Mouse (Mus musculus) neural tube, embryonic 10.5 days (tissue): ENCODE measurements around the gene Cd59b.
"Not testable (repeated sequence)": the region's sequence is repeated elsewhere in the genome, so short reads cannot be mapped to it uniquely, and the experiment has no call there.

Experiments used
- DNase-seq: peaks from one replicate; pipeline ENCODE4 v3.0.0-alpha.2; 2017; ENCODE audit warnings: low spot score; ENCODE audit errors: extremely low spot score

Cd59b gene

DNA sequence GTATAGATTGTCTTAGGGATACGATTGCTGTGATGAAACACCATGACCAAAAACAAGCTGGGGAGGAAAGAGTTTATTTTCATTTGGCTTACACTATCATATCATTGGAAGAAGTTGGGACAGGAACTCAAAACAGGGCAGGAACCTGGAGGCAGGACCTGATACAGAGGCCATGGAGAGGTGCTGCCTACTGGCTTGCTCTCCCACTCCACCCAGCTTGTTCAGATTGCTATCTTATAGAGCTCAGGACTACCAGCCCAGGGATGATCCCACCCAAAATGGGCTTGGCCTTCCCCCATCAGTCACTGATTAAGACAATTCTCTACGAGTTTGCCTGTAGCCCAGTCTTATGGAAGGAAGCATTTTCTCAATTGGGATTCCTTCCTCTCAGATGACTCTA lies 5.5 kb upstream of the Cd59b start:
- no peak for DNase-seq

GRCm38 (mm10) chr2:104065526-104065925 lies 4.1 kb upstream of the Cd59b start, which contains the start of gene Gm10912:
Gm10912 (plus strand) TSS chr2:104065826.
- not testable (repeated sequence) for DNase-seq

- DNase-seq: not testable (repeated sequence)
These were observed 1.2 kb upstream of the Cd59b start, which contains the start of gene Gm10799 for GRCm38 (mm10) chr2:104068450-104068849. Gm10799 (minus strand) TSS chr2:104068550.

DNA sequence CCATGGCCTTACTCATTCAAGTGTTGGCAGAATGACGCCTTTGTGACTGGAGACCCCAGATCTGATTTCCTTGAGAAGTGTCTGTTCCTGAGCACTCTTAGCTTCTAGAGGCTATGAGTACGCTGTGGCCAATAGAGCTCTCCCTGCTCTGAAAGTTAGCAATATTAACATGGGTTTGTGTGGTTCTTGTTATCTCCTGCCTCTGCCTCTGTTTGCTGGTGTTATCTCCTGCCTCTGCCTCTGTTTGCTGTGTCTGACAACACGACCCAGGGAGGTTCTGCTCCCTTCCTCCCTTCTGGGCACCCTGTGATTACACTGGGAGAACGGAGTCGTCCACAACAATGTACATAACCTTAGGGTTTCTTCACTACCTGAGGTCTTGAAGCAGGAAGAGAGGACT lies 8.6 kb downstream of the Cd59b start:
- DNase-seq: not testable (repeated sequence)

DNA sequence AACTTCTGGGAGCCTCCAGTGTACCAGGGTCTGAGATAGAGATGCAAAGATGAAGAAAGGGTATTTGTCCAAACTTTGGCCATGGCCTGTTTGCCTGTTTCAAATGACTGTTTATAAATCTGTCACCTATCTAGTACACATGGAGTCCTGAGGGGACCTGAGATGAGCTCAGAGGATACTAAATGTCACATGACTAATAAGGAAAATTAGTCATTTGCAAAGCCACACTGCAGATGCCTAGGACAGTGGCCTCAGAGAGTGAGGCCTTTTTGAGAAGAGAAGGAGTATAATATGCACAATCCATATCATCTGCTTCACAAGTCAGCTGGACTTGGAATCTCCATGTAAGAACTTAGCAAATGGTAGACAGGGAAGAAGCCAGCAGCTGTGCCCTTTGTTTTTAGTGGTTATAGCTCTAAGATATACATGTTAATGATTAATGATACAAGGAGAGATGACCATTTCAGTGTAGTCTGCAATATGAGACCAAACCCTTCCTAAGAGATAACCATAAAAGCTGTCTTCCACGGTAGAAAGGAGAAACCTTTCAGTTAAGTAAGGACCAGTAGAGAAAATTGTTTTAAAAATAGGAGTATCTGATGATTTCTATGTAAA lies 11.9 kb downstream of the Cd59b start:
- DNase-seq: not testable (repeated sequence)

GRCm38 (mm10) chr2:104082474-104082873 lies 12.8 kb downstream of the Cd59b start:
- no peak for DNase-seq

DNA sequence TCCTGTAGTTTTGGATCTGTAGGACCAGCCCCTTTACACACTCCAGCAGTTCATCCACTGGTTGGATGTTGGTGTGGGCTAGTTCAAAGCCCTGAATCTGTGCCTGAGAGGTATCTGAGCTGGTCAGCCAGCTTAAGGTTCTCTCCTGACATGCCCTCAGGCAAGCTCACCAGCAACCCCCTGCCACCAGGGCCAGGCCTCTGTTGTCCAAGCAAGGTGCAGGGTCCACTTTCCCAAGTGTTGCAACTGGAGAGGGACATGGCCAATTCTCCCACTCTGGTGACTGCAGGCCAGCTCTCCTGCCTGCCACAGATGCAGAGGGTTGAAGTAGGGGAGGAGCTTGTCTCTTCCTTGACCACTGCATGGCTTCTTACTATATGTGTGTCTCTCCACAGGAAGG lies 14.4 kb downstream of the Cd59b start:
- DNase-seq: not testable (repeated sequence)

GRCm38 (mm10) chr2:104087562-104087961 lies 17.9 kb downstream of the Cd59b start:
- DNase-seq: not testable (repeated sequence)

- no peak for DNase-seq
These were observed 23.7 kb downstream of the Cd59b start for GRCm38 (mm10) chr2:104093305-104093704.

DNA sequence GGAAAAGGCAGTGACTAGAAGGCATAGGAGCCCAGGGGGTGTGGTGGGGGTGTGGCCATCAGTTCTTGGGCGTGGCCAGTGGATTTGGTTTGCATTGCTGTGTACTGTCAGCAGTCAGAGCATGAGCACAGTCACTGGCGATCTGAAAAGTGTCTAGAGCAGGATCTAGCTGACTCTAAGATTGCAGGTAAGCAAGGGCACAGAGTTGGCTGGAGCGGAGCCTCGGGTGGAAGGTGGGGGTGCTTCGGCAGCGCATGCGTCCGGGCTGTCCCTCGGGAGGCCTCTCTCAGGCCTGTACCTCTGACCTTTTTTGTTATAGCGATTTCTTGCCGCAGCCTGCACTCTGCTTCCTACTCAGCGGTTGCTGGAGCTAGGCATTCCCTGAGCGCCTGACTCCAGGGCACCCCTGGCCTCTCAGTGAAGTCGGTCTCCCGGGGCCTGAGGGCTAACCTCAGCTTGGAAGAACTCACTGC lies 26.1 kb downstream of the Cd59b start, which contains the start of gene Cd59a:
Gene Cd59a, plus strand, starts transcription at position 61 of the 473 bp plus-strand sequence.
- DNase-seq: peak; percentile 75

DNA sequence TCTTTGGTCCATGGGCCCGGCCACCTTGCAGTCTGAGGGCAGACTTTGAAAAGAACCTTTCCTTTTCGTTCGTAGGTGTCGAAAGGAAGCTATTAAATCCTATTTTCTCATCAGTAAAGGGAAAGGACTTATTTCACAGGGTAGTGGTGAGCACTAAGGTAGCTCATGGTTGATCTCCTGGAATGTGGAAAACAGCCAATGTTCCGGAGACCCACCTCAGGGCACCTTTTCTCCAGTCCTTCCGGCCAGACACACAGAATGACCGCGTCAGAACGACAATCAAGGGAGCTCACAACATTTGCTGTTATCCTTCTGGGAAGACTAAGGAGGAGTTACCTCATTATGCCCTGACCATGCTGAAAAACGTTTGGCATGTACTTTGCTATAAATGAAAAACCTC lies 26.6 kb downstream of the Cd59b start:
- DNase-seq: no peak

- DNase-seq: not testable (repeated sequence)
These were observed 27.1 kb downstream of the Cd59b start for GRCm38 (mm10) chr2:104096796-104097195.

DNA sequence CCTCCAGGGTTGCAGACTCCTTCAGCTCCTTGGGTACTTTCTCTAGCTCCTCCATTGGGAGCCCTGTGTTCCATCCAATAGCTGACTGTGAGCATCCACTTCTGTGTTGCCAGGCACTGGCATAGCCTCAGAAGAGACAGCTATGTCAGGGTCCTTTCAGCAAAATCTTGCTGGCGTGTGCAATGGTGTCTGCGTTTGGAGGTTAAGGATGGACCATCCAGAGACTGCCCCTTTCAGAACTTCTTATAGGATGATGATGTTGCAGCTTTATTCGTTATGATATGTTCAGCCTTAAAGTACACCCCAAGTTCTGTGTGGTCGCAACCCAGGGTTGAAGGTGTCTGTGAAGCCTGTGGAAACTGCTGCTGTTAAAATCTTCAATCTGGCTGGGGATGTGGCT lies 27.7 kb downstream of the Cd59b start:
- not testable (repeated sequence) for DNase-seq

GRCm38 (mm10) chr2:104098529-104099230 lies 29.0 kb downstream of the Cd59b start:
- DNase-seq: no peak

- no peak for DNase-seq
These were observed 29.6 kb downstream of the Cd59b start for GRCm38 (mm10) chr2:104099231-104099585.

DNA sequence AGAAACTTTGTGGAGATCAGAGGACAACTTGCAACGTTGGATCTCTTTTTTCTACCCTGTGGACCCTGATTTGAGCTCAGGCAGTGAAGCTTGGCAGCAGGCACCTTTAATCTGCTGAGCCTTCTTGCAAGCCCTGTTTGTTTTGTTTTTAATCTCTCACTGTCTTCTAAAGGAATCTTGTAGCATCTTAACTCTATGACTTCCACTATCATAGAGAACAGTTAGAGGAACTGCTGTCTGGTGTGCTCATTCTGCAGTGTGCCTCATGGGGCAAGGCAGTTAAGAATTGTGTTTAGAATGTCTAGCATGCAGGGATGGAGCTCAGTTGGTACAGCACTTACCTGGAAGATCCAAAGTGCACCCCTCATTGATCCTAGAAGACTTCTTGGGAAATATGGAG lies 30.3 kb downstream of the Cd59b start:
- no peak for DNase-seq

GRCm38 (mm10) chr2:104104800-104105199 lies 35.2 kb downstream of the Cd59b start:
- no peak for DNase-seq

DNA sequence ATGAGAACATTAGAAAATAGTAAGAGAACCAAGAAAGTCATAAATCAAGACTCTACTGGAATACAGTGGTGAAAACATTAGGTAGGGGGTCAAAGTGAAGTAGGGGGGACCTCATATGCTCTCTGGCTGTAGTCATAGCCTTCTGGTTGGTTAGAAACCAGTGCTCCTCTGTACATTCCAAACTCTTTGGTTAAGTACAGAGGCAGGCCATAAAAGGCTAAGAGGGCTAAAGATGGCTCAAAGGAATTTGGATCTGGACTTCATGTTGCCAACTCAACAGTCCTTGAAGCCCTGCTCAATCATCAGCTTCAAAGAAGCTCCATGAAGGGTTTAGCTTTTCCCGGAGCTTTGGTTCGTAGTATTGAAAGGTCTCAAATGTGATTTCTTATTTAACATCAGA lies 39.4 kb downstream of the Cd59b start:
- DNase-seq: not testable (repeated sequence)

DNA sequence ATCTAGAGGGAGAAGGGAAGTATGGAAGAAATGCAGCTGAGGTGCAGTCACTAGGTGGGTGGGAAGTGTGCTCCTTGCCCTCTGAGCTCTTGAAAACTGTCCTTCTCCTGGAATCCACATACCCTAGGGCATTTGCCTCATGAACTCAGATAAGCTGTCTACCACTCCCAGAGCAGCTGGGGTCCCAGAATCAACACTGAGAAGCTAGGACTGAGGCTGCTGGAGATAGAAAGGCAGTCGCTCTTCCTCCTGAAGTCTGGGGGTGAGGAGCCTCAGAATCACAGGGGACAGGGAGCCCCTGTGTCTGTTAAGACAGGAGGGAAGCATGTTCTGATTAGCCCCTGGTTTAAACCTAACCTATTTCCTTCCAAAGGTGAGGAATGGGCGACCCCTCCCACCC lies 39.9 kb downstream of the Cd59b start:
- DNase-seq: no peak

DNA sequence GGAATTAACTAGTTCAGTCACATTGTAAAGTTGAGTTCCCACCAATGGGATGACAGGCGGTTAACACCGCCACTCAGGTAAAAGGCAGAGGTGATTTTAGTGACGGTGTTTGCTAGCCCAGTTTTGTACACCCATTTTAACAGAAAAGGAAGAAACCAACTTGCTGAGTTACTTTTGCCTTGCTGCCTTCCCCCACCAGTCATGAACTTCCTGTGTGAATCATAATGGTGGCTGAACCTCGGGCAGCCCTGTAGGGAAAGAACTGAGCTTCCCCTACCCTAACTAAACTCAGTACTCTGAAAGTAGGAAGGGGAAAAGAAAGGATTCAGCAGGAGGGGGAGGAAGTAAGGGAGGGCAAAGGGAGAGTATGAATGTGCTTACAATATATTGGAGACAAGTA lies 40.4 kb downstream of the Cd59b start:
- no peak for DNase-seq

GRCm38 (mm10) chr2:104111170-104111797 lies 41.6 kb downstream of the Cd59b start:
- DNase-seq: not testable (repeated sequence)

DNA sequence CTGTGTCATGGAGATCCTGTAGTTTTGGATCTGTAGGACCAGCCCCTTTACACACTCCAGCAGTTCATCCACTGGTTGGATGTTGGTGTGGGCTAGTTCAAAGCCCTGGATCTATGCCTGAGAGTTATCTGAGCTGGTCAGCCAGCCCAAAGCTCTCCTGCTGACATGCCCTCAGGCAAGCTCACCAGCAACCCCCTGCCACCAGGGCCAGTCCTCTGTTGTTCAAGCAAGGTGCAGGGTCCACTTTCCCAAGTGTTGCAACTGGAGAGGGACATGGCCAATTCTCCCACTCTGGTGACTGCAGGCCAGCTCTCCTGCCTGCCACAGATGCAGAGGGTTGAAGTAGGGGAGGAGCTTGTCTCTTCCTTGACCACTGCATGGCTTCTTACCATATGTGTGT lies 43.9 kb downstream of the Cd59b start:
- not testable (repeated sequence) for DNase-seq
